Mouse (Mus musculus) heart, adult 11 months (tissue): Measurements from ENCODE around the gene Atg5.

Experiments
- DNase-seq: peaks from one replicate; pipeline ENCODE4 v3.0.0; 2022

The Atg5 gene

DNA sequence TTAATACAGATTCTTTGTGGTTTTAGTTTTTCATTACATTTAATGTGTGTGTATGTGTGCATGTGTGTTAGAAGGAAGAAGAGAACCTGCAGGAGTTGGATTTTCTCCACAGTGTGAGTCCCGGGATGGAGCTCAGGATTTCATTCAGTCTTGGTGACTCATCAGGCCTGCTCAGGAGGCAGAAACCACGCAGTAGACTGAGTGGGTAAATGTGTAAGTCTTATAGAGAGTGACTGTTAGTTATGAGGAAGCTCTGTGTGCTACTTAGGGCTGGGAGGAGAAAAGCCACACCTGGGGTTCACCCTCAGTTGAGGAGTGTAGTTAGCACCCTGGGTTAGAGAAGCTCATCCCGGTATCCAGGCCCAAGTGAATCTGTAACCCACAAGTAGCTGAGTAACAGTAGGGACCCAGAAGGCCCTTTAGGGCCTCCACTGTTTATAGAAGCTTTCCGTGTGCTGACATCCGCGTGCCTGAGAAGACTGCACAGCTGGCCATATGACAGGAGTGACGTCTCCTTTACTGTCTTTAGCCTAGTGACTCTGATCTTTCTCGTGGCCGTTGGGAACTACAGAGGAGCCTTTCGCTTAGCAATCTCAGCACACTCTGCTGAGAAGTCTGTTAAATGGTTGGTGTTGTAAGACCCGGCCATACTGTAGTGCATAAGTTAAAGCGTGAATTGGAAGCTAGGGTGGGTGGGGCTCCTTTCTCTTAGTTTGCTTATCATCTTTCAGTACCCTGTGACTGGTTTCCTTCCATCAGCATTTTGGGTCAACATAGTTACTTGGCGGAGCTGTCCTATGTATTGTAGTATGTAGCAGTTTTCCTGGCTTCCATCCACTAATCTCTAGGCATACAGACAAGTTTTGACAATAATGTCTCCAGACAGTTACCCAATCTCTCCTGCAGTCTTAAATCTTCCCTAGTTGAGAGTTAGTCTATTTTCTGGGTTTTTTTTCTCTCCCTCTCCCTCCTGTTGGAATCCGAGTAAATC is 48.4 kb downstream of the Atg5 start:
- DNase-seq = peak; percentile 73

DNA sequence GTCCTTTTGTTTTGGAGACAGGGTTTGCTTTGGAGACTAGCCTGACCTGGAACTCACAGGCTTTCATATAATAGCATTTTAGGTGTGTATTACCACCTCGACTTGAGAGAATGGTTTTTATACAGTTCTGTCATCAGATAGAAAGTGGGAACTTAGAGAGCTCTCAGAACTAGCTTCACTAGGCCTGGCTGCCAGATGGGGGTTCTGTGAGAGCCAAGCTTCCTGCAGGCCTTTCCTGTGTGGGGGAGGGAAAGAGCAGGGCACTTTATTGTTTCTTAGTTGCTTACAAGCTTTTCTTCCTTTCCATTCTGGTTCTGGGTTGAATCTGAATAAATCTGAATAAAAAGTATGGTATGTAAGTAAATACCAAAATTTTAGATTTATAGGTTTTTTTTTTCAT is 54.0 kb downstream of the Atg5 start:
- peak; percentile 89 for DNase-seq

DNA sequence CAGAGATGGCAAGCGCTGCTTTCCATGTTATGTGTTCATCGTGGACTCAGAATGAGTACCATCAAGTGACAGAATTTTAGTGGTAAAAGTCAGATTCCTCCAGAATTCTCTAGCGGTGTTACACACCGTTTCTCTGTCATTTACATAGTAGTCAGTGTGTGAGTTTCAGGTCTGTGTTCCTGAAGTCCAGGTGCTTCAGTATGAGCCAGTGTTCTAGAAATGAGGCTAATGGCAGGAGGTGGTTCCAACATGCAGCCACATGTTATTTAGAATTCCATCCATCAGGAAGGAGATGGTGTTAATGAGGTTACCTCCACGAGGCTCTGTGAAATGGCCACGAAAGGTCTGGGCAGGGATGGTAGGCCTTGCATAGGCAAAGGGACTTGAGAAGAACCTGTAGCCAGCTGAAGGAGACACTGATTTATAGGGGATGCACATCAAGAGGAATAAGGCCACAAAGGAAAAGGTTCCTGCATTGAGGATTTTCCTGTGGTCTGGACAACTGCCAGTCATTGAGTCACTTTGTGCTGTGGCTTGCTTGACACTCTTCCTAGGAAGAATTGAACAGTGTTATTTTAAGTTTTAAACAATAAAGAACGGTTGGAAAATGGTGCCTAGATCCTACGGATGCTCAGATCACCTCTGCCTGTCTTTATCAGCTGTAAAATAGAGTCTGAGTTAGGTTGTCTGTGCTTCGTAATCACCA is 55.1 kb downstream of the Atg5 start:
- DNase-seq = peak; percentile 76

DNA sequence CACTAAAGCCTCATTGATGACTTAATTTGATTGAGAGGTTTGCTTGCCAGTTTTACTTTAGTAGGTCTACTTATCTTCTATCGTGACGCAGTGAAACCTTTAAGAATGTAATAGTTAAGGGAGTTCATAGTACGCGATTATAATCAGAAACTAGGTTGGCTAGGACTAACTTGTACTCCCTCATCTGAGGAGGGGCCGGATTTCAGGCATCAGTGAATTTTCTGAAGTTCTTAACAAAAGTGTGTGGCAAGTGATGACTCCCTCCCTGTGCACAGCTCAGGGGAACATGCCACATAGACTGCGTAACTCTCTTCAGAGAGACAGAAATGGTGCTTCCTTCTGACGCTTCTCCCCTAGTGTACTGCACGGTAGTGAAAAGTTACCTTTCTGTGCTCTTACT is 55.7 kb downstream of the Atg5 start:
- DNase-seq = peak; percentile 57

DNA sequence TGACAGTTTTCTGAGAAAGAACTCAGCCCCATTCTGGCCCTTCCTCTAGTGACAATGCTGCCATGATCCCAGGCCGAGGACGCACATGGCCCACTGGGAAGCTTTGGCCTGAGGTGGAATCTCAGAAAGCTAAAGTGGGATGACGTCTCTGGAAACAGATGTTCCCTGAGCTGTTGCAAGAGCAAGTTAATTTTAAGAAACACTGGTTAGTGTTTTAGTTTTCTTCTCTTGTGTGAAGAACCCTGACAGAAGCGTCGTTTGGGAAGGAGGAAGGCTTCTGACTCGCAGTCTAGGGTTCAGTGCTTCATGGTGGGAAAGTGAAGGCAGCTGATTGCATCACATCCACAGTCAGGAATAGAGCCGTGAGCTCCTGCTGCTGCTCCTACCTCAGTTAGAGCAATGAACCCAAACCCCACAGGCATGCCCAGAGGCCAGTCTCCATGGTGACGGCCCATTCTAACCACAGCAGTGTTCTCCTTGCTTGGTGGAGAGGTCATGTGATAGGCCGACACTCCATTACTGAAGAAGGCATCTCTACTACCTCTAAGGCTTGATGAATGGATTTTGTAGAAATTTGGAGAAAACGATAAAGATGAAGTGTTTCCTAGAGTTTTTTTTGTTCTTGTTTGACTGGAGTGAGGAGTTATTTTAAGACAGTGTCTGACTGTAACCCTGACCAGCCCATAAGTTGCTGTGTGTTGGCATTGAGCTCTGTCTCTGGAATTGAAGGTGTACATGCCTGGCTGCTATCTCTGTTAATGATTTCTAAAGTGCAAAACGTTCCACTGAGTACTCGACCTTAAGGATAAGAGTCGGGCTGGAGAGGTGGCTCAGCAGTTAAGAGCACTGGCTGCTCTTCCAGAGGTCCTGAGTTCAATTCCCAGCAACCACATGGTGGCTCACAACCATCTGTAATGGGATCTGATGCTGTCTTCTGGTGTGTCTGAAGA is 57.7 kb downstream of the Atg5 start:
- peak; percentile 85 for DNase-seq

DNA sequence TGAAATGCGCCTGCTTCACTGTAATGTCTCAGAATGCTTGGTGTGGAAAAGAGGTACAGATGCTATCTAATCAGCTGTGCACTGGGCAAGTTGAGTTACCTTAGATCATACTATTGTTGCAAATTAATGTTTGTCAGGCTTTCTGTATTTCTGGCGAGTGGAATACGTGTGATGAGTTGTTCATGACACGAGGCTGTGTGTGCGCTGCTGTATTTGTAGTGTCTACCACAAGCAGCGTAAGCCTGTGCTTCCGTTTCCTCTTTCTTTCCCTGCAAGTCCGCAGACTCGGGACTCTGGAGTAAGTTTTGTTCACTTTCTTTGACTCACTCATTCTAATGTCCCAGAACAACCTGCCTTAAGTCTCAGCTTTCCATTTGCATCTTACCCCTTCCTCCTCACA is 58.9 kb downstream of the Atg5 start:
- peak; percentile 60 for DNase-seq

DNA sequence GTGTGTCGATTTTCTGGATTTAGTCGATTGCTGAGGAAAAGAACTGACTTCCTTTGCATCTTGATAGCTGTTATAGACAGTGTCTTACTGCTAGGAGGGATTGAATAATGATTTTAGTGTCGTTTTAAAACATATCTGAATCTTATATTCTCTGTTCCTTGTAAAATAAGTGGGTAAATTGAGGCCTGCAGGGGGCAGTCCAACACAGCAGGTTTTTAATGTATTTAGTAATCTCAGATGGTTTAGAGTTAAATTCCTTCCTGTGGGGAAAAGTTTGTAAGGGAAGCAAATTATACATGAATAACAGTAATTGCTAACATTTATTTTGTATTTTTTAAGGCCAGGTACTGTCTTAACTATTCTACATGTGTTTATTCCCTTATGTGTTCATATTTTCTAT is 60.2 kb downstream of the Atg5 start:
- no peak for DNase-seq

DNA sequence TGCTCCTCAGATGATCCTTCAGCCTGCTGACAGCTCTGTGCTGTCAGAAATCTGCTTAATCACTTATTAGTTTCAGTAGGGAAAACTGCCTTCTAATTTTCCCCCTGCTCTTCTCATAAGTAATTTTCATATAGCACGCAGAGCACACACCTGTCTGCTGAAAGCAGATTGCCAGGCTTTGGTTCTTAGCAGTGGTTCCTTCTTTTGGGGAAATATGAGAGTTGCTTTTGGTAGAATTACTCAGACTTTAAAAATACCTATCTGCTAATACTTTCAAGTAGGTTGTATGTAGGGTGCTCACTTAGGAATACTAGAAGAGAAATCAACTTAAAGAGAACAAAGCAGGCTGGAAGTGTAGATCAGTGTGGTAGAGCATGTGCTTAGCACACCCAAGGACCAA is 62.6 kb downstream of the Atg5 start:
- no peak for DNase-seq

DNA sequence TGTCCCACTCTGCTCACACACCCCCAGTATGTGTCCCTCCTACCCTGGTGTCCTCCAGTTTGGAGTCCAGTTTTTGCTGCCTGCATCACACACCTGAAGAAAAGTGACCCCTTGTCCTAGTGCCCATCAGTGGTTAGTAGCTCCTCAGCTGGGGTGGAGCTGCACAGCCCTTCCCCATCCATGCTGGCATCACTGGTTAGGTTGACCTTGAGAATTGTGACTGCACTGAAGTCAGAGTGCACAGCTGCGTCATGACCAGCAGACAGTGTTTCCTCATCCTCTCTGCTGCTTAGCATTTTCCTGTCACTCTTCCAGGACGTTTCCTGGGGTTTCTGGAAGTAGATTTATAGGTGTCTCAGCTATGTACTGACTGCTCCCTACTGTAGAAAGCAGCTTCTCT is 63.3 kb downstream of the Atg5 start:
- peak; percentile 51 for DNase-seq

DNA sequence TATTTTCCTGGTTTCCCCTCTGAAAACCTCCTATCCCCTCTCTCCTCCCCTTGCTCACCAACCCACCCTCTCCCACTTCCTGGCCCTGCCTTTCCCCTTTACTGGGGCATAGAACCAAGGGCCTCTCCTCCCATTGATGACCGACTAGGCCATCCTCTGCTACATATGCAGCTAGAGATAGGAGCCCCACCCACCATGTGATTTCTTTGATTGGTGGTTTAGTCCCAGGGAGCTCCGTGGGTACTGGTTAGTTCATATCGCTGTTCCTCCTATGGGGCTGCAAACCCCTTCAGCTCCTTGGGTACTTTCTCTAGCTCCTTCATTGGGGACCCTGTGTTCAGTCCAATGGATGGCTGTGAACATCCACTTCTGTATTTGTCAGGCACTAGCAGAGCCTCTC is 64.5 kb downstream of the Atg5 start:
- peak; percentile 73 for DNase-seq

DNA sequence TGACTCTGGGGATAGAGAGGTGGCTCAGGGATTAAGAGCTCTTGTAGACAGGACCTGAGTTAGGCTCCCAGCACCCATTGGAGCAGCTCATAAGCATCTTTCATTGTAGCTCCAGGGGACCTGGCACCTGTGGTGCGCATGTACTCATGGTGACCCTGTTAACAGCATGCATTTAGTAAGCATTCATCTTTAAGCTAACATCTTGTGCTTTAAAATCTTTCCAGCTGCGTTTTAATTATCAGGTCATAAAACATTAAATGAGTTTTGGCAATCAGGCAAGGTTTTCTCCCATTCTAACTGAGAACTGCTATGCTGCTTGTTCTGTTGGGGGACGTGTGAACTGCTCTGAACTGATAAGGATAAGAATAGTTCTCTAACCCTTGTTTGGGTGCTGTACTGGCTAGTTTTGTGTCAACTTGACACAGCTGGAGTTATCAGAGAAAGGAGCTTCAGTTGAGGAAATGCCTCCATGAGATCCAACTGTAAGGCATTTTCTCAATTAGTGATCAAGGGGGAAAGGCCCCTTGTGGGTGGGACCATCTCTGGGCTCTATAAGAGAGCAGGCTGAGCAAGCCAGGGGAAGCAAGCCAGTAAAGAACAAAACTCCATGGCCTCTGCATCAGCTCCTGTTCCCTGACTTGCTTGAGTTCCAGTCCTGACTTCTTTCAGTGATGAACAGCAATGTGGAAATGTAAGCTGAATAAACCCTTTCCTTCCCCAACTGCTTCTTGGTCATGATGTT is 68.7 kb downstream of the Atg5 start:
- peak; percentile 68 for DNase-seq

DNA sequence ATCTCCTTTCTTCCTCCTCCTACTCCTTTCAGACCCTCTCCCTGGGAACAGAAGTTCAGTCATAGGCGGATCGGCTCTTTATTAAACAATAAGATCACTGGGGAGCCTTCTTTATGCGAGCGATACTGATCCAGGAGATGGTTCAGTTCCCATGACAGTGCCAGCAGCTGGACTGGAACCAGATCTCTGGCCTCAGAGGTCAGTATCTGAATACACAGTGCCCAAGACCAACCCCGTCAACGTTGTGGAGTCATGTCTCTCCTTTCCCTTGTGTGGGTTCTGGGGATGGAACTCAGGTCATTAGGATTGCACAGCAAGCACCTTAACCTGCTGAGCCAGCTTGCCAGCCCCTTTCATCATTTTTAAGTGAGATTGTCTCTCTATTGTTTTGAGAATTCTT is 70.4 kb downstream of the Atg5 start:
- peak; percentile 76 for DNase-seq

DNA sequence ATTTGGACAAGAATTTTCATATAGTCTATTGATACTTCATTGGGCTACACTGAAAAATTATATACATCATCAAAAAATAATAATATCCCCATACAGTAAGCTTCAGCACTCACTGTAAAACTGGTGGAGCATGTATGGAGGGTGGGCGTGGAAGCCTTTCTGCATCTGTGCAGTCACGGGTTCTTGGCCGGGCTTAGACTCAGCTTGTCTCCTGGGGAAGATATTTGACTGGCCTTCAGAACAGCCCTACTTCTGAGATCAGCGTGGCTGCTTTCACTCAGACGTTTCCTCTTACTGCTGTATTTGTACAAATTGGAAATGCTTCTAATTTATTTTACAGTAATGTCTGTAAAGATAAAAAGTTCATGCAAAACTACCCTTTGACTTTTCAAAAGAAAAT is 71.2 kb downstream of the Atg5 start:
- peak; percentile 83 for DNase-seq

DNA sequence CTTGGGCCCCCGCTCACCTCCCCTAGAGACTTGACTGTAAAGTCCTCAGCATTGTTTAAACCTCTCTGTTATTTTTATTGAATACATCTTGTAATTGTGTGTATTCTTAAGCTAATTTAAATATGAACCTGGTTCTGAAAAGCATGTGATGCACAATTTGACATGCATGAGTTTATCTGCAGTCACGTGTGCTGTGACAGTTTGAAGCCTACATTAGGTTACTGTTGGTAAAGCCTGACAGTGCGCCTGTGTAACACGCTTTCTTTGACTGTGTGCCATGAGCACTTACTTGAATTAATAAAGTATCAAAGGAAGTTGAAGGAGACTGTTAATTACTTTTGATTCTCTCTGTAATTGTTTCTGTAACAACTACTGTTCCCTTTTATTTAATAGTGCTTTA is 72.8 kb downstream of the Atg5 start:
- DNase-seq = peak; percentile 46

DNA sequence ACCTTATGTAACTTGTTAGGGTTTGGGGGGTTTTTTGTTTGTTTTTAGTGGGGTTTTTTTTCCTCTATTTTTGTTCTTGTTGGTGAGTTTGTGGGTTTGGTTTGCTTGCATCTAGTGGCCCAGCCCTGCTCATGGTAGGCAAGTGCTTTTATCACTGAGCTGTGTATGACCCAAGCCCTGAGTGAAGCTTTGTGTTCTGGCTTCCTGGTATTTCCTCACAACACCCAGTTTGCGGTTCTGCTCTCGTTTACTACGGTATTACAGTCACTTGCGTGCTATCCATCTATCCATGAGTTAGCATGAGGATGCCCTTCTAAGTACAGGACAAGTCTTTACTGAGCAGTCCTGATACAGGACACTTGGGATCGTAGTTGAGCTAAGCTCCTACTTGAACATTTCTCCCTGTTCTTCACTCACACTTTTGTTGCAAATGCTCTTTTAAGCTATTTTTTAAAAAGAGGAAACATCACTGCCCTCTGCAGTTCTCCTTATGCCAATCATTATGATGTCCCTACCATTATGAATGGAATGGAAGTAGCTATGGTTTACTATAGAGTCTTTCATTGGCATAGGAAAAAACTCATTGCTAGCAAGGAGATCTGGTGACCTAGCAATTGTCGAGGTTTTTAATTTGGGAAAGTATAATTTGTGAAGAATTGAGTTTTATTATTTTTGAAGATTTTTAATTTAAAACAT is 73.8 kb downstream of the Atg5 start:
- peak; percentile 59 for DNase-seq

DNA sequence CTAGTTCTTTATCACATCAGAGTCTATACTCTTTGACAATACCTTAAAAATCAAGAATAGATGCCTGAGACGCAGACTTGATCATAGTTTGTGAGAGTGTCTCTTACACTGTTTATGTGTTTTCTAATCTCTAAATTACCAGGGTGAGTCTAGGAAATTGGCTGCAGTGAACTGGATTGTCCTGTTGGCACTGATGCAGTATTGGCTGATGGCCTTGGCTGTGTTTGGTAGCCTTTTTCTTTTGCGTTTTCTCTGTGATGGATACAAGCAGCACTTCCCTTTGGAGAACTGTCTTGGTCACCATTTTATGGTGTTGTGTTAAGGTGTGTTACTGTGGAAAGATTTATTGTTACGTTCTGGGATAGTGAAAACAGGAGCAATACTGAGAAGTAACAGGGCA is 75.2 kb downstream of the Atg5 start:
- DNase-seq = peak; percentile 36

DNA sequence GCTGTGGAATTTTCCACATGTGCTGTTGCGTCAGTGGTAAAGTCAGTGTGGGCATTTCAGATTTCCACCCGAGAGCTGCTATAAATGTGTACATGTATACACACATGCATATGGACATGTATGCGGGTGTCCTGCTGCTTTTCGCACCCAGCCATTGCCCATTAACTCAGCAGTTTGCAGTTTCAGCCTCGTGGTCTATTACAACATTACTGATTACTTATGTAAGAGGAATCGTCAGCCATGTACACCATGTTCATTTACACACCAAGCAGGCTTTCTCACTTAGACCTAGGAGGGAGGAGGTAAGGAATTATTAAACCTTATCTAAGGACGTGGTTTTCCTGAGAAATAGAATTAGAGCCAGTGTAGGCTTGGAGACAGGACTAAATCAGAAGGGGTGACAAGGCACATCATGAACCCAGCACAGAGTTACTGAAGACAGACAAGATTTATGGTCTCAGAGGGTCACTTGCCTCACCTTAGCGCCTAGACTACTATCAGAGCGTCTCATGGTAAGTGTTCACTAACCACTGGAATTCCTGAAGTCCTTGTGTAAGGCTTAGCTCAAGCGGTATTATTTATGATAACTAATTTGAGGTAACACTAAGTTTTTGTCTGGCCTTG is 79.5 kb downstream of the Atg5 start:
- peak; percentile 67 for DNase-seq

DNA sequence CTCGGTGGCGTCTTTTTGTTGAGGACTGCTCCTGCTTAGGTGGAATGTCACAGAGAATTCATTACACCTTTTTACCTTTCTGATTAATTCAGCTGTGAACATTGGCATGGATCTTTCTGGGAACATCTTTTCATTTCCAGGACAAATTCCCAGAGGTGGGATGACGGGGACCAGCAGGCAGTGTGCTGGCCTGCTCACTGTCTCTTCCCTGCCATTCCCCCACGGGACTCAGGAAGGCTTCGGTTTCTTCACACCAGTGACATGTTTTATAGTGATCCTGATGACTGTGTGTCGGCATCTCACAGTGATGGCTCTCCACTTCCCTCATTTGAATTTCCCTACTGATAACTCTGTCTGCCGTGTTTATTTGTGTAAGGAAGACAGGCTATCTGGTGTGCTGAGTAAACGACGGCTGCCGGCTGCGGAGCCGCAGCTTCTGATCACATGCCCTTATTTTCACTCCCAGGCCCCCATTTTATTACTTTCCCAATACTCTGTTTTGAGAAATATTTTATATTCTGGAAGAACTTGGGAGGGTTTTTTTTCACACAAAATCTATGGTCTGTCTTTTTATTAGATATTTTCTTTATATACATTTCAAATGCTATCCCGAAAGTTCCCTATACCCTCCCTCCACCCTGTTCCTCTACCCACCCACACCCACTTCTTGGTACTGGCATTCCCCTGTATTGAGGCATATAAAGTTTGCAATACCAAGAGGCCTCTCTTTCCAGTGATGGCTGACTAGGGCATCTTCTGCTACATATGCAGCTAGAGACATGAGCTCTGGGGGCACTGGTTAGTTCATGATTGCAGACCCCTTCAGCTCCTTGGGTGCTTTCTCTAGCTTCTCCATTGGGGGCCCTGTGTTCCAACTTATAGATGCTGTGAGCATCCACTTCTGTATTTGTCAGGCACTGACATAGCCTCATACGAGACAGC is 80.6 kb downstream of the Atg5 start:
- peak; percentile 60 for DNase-seq

DNA sequence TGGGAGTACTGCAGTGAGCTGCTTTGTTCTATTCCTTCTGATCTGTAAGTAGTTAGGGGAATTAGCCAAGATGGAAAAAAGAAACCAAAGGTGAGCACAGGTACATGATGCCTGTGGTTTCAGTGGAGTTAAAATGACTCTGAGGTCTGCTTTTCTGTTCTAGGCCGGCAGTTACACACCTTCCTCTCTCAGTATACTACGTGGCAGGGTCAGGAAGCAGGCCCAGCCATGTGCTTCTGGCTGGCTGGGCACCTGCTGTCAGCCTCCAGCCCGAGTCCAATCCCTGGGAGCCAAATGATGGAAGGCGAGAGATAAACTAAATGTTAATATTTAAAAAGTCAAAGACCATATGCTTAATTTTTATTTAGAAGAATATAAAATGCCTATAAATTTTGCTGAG is 85.3 kb downstream of the Atg5 start:
- peak; percentile 68 for DNase-seq

DNA sequence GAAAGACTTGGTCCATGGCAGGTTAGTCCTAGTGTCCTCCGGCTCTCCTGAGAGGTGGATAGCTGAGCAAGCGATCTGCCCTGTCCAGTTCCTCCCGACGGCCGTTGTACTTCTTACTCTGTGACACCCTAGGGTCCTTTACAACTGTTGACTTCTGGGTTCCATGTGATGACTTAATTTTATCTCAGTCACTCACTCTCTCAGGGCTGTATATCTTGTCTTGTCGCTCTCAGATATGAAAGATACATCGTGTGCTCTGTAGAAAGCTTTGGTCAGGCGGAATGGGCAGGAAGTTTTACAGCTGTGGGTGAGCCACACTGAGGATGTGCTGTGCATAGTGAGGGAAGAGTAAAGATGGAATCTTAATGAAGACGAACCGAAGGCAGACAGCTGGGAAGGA is 86.2 kb downstream of the Atg5 start:
- DNase-seq = peak; percentile 66
